Mouse (Mus musculus) adrenal gland, postnatal 14 days (tissue): ENCODE results near the gene Fastkd3. TPM values are rescaled to one million over a fixed set of nuclear protein-coding genes. Genes with fewer than 3 reads are reported as not detected.

ENCODE experiments used
- DNase-seq: peaks from one replicate; pipeline ENCODE4 v3.0.0; 2021; ENCODE audit warnings: mixed read lengths
- long read RNA-seq, 2 experiments: library from polyadenylated mRNA; stranded (forward); transcript quantifications; one replicate each; pipeline ENCODE4 v2.0.0; 2021
- total RNA-seq: library from RNA; stranded (reverse); gene quantifications from 2 replicates; pipeline ENCODE4 v1.2.3, GENCODE M21; 2021

Gene Fastkd3
- 17.2 and 22.1 TPM in 2 replicates for total RNA-seq
- long read RNA-seq, experiment 1, transcript Fastkd3-201 (7 exons, 2,421 nt): major isoform, 12 of 20 reads
- long read RNA-seq, experiment 1, partial matches to known transcripts: 1 of 20 reads
- long read RNA-seq, experiment 1, other reads (novel, unspliced or antisense): 6 of 20 reads
- long read RNA-seq, experiment 2, transcript Fastkd3-201 (7 exons, 2,421 nt): major isoform, 12 of 22 reads
- long read RNA-seq, experiment 2, partial matches to known transcripts: 2 of 22 reads
- long read RNA-seq, experiment 2, other reads (novel, unspliced or antisense): 5 of 22 reads

GRCm38 (mm10) chr13:68581747-68582516 lies at the start of gene Fastkd3, which contains the start of gene Mtrr:
Fastkd3 (plus strand) TSS chr13:68582234.
Mtrr (minus strand) TSS chr13:68582149.
- DNase-seq: peak; percentile 100

- DNase-seq: peak; percentile 38
Observed at GRCm38 (mm10) chr13:68553391-68553790, 28.6 kb upstream of the Fastkd3 start.

- no peak for DNase-seq
Observed at GRCm38 (mm10) chr13:68568110-68568509, 13.9 kb upstream of the Fastkd3 start.

- DNase-seq: no peak
Observed at GRCm38 (mm10) chr13:68568548-68568947, 13.5 kb upstream of the Fastkd3 start.

GRCm38 (mm10) chr13:68569589-68570336 lies 12.3 kb upstream of the Fastkd3 start:
- DNase-seq: peak; percentile 62

GRCm38 (mm10) chr13:68572247-68572646 lies 9.8 kb upstream of the Fastkd3 start:
- no peak for DNase-seq

GRCm38 (mm10) chr13:68572966-68573913 lies 8.8 kb upstream of the Fastkd3 start:
- DNase-seq: peak; percentile 70

- DNase-seq: no peak
Observed at GRCm38 (mm10) chr13:68574398-68574797, 7.6 kb upstream of the Fastkd3 start.

GRCm38 (mm10) chr13:68577945-68578344 lies 4.1 kb upstream of the Fastkd3 start:
- DNase-seq: peak; percentile 73

GRCm38 (mm10) chr13:68581086-68581740 lies 821 bp upstream of the Fastkd3 start:
- no peak for DNase-seq

- DNase-seq: no peak
Observed at GRCm38 (mm10) chr13:68582517-68582780, 415 bp downstream of the Fastkd3 start.

GRCm38 (mm10) chr13:68583961-68584360 lies 1.9 kb downstream of the Fastkd3 start:
- DNase-seq: no peak

GRCm38 (mm10) chr13:68585441-68585840 lies 3.4 kb downstream of the Fastkd3 start:
- no peak for DNase-seq

- DNase-seq: no peak
Observed at GRCm38 (mm10) chr13:68588352-68588751, 6.3 kb downstream of the Fastkd3 start.

- no peak for DNase-seq
Observed at GRCm38 (mm10) chr13:68593797-68594196, 11.8 kb downstream of the Fastkd3 start.

GRCm38 (mm10) chr13:68597199-68597598 lies 15.2 kb downstream of the Fastkd3 start, which contains the start of gene 1700001L19Rik:
1700001L19Rik (plus strand) TSS chr13:68597421.
- DNase-seq: no peak

GRCm38 (mm10) chr13:68597667-68598066 lies 15.6 kb downstream of the Fastkd3 start:
- DNase-seq: no peak

GRCm38 (mm10) chr13:68598953-68599352 lies 16.9 kb downstream of the Fastkd3 start:
- no peak for DNase-seq

- peak; percentile 52 for DNase-seq
Observed at GRCm38 (mm10) chr13:68601184-68601583, 19.1 kb downstream of the Fastkd3 start.

GRCm38 (mm10) chr13:68603085-68603484 lies 21.1 kb downstream of the Fastkd3 start:
- no peak for DNase-seq

GRCm38 (mm10) chr13:68605689-68606126 lies 23.7 kb downstream of the Fastkd3 start:
- peak; percentile 49 for DNase-seq
